Mouse (Mus musculus) inflammation-experienced regulatory T-cells, adult 16 weeks (primary cell): ENCODE measurements around the gene Ankrd1. TPM values are rescaled to one million over a fixed set of nuclear protein-coding genes. Genes with fewer than 3 reads are reported as not detected.

Experiments
- polyA plus RNA-seq: library from polyadenylated mRNA; unstranded; fragments of 100-300 nt; shearing (Covaris generic); gene quantifications from one replicate; pipeline ENCODE4 v1.2.1, GENCODE M21; 2017

Ankrd1 gene
- not detected for polyA plus RNA-seq

DNA sequence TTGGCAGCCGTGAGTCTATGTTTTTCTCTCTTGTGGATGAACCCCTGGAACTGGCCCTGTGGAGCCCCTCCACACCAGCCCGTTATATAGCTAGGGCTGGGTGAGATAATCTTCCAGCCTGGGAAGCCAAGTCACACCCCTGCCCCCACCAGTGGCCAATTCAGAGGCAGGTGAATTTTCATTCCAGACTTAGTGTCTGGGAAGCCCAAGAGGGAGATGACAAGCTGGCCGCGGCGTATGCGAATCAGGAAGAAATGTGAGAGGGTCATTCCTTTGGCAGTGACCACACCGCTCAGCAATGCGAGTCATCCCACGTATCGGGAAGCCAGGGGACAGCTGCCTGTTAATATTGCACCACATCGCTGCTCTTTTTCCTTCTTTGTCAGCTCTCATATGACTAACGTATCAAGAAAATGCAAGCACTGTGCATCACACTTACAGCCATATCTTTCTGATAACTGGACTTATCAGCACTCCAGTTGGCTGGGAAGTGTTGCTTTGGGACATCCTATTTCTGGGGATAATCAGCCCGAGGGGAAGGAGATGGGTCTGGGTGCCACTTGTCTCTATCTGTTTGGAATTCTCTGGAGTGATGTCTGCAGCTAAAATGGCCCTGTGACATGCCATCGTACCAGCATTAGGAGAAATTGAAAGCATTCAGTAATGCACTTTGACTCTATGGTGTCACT, at the start of gene Ankrd1:
Gene Ankrd1 (minus strand): TSS at position 317 of the 689 bp plus-strand sequence.

GRCm38 (mm10) chr19:36083262-36084225, 36.4 kb downstream of the Ankrd1 start, which contains the start of gene Rpp30:
Gene Rpp30, plus strand, starts transcription at chr19:36083716.

Other genes with a start within 250 kb of the Ankrd1 start
- not detected for gene Htr7, start 62.6 kb downstream of the Ankrd1 start, polyA plus RNA-seq
- gene Rpp30, start 36.4 kb downstream of the Ankrd1 start, polyA plus RNA-seq = 48.9 TPM
- gene Pcgf5, start 228.2 kb upstream of the Ankrd1 start, polyA plus RNA-seq = 51.4 TPM